Mouse (Mus musculus) adrenal gland, adult 18-20 months (tissue): Measurements from ENCODE around the gene Myh2. TPM values are rescaled to one million over a fixed set of nuclear protein-coding genes. Genes with fewer than 3 reads are reported as not detected.

Experiments
- DNase-seq, 2 experiments: peaks; one replicate each; pipeline ENCODE4 v3.0.0; 2021 to 2022; ENCODE audit warnings: low spot score in 2 of 2
- total RNA-seq, 2 experiments: library from RNA; stranded (reverse); gene quantifications; 1 replicate in 1 of 2; 2 replicates in 1 of 2; pipeline ENCODE4 v1.2.3; 2021

Myh2 gene
- total RNA-seq, 2 experiments from 2014 or later, result 5.2 TPM; not detected in 1

DNA sequence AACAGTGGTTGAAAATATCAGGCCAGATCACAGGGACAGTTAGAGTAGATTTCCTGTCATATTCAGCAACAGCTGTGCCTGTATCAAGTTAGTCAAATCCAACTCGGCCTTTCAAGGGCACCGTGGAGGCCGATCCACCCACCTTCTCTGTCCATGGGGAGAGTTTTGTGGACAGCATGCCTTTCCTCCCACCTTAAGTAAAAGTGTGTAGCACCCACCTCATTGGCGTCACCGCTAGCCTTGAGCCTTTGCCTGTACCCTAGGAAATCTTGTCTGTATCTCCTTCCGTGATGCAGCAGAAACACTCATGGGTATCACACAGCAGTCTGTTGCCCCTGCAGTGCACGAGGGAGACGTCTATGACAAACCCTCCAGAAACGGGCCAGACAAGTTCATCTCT lies 66.0 kb downstream of the Myh2 start:
- no peak for DNase-seq

DNA sequence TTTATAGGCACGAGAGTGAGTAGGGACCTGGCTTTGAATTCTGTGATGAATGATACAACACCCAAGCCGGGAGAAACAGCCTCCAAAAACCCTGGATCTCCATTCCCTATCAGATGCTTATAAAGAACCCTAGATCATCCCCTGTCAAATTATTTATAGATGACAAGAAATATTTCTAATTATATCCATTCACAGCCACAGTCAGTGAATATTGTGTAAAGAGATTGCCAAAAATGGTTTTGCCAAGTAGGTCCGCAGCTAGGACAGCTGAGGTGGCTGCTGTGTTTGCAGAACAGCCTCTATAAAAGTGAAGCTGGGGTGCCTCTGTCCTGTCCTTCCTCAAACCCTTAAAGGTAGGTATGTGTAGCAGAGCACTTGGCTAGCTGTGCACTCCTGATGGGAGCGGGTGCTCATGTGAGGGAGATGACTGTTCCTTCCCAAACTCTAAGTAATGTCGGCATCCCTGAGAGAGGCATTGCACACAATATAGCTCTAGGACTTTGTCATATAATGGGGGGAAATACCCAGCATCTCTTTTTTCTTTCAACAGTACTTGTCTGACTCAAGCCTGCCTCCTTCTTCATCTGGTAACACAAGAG lies 66.8 kb downstream of the Myh2 start, which contains the start of gene Myh4:
Myh4 (plus strand) TSS at position 549 of the 599 bp plus-strand sequence.
- DNase-seq, result no peak

DNA sequence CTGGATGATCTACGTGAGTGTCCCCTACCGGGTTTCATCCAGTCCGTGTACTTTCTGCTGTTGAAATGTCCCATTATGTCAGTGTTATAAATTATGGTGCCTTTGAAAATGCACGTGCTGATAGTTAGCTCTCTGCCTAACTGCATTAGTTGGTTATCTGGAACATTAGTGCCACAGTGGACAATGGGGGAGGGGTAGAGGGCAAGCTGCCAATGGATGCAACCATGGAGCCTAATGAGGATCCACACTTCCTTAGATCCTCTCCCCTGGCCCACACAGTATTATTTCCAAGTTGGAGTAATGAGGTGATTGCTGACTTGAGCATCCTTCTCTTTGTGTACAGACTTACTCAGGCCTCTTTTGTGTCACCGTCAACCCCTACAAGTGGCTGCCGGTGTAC lies 70.2 kb downstream of the Myh2 start:
- no peak for DNase-seq

Other genes starting within 250 kb of the Myh2 start
- gene Tmem238l, start 214.4 kb upstream of the Myh2 start, total RNA-seq, result not detected
- 1 to 10 TPM; 4.9 to 8.9 TPM for gene Tmem220, start 145.9 kb upstream of the Myh2 start, total RNA-seq
- gene Adprm, start 118.4 kb upstream of the Myh2 start, total RNA-seq, result 10 to 100 TPM; 21.1 to 25.7 TPM
- gene Sco1, start 118.4 kb upstream of the Myh2 start, total RNA-seq, result 10 to 100 TPM; 19.7 to 22.1 TPM
- gene Myh3, start 92.7 kb upstream of the Myh2 start, total RNA-seq, result under 1 TPM; 0.06 to 0.07 TPM
- 1 to 10 TPM in 1 of 2 experiments, under 1 TPM in 1; 0.03 to 7.7 TPM for gene Myh1, start 29.0 kb downstream of the Myh2 start, total RNA-seq
- gene Myh4, start 67.0 kb downstream of the Myh2 start, total RNA-seq, result 1 to 10 TPM in 1 of 2 experiments, not detected in 1; 1.4 TPM
- gene Myh8, start 106.1 kb downstream of the Myh2 start, total RNA-seq, result under 1 TPM in 1 of 2 experiments, not detected in 1; 0.10 TPM
- gene Myh13, start 150.6 kb downstream of the Myh2 start, total RNA-seq, result not detected